Mouse (Mus musculus) heart, postnatal 0 days (tissue): ENCODE measurements around the gene Sema3a. TPM values are rescaled to one million over a fixed set of nuclear protein-coding genes. Genes with fewer than 3 reads are reported as not detected.

Source experiments
- ATAC-seq: fragments of 200-750 bp; cut with Nextera tagmentation; 2 replicates; pipeline ENCODE4 v1.8.0; 2017; ENCODE audit warnings: low read depth, moderate number of reproducible peaks, moderate library complexity; ENCODE audit not compliant: insufficient read depth
- DNase-seq: peaks from one replicate; pipeline ENCODE4 v3.0.0-alpha.2; 2016; ENCODE audit warnings: low spot score
- H3K27ac ChIP-seq: fragments of 300-500 bp; sonication (generic); 2 replicates; pipeline ENCODE4 v1.5.1; 2014; ENCODE audit warnings: low read depth, mild to moderate bottlenecking
- H3K27me3 ChIP-seq: fragments of 300-500 bp; sonication (generic); 2 replicates; pipeline ENCODE4 v1.6.1; 2014; ENCODE audit warnings: low read length, mixed read lengths; ENCODE audit not compliant: control insufficient read depth, insufficient read depth
- H3K36me3 ChIP-seq: fragments of 300-500 bp; sonication (generic); replicated peaks from 2 replicates; pipeline ENCODE4 v1.6.1; 2014; ENCODE audit warnings: low read length, mixed read lengths; ENCODE audit not compliant: control insufficient read depth, insufficient read depth
- H3K4me1 ChIP-seq: fragments of 300-500 bp; sonication (generic); 2 replicates; pipeline ENCODE4 v1.6.1; 2014; ENCODE audit warnings: antibody characterized with exemption; ENCODE audit not compliant: control insufficient read depth, insufficient read depth
- H3K4me2 ChIP-seq: fragments of 300-500 bp; sonication (generic); 2 replicates; pipeline ENCODE4 v1.6.1; 2014; ENCODE audit warnings: low read depth, mild to moderate bottlenecking, low read length, moderate library complexity
- H3K4me3 ChIP-seq: fragments of 300-500 bp; sonication (generic); 2 replicates; pipeline ENCODE4 v1.5.1; 2014; ENCODE audit warnings: low read depth, low read length
- H3K9ac ChIP-seq: fragments of 300-500 bp; sonication (generic); replicated peaks from 2 replicates; pipeline ENCODE4 v1.6.1; 2014; ENCODE audit warnings: low read depth, low read length, mixed read lengths
- H3K9me3 ChIP-seq: fragments of 300-500 bp; sonication (generic); replicated peaks from 2 replicates; pipeline ENCODE4 v1.6.1; 2016; ENCODE audit warnings: low read length; ENCODE audit not compliant: control insufficient read depth
- CTCF ChIP-seq: IDR thresholded peaks from 2 replicates; pipeline ENCODE4 v1.5.1; 2016; ENCODE audit warnings: antibody characterized with exemption, control low read depth, low read depth
- EP300 ChIP-seq: IDR thresholded peaks from 2 replicates; pipeline ENCODE4 v1.6.1; 2016; ENCODE audit warnings: antibody characterized with exemption, low read depth
- WGBS: fragments of 180-500 bp; shearing (Covaris S2); extraction: QIAGEN DNeasy Blood & Tissue Kit; methylation state at CpG from one replicate; pipeline ENCODE4 v1.1.7; 2014; 5-methylcytosine and 5-hydroxymethylcytosine counted together
- polyA plus RNA-seq: library from polyadenylated mRNA; unstranded; fragments of >200 nt; fragmentation: Nextera tagmentation; extraction: Ambion mirVana; gene quantifications from 2 replicates; pipeline ENCODE4 v1.2.1, GENCODE M21; 2015
- total RNA-seq: library from RNA; depleted of rRNA; stranded (reverse); fragments of >200 nt; gene quantifications from 2 replicates; pipeline ENCODE4 v1.2.3, GENCODE M21; 2014; ENCODE audit warnings: low replicate concordance; rRNA removed

Sema3a gene
- 10.0 and 19.0 TPM in 2 replicates for total RNA-seq
- 3.0 and 3.6 TPM in 2 replicates for polyA plus RNA-seq

DNA sequence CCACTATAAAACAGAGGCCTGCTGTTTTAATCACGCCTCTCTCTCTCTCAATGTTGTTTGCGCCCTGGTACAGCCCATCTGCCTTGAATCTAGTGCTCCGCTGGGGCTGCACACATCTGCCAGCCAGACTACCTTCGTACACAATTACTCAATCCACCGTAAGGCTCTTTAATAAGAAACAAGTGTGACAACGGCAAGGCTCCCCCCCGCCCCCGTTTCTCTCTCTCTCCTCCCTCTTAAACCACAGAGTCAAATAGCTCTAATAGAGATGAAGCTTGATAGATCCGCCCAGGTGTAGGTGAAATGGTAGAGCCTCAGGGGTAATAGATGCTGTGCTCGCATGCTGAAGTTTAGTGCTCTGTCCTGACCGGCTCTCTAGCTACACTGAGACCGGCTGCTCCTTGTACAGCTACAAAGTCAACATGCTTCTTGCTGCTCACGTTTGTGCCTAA is at the start of gene Sema3a:
Gene Sema3a (plus strand): TSS at position 174 of the 452 bp plus-strand sequence.
- H3K36me3 ChIP-seq: no peaks in the 10 kb centered on the region
- TF ChIP-seq CTCF (no peak), EP300 (no peak)
- no peak within 1 kb of the TSS for H3K27ac ChIP-seq
- no peak within 1 kb of the TSS for H3K4me3 ChIP-seq
- no peak within 1 kb of the TSS for H3K9ac ChIP-seq
- H3K4me1 ChIP-seq: no peaks in the 10 kb centered on the region
- DNase-seq: no peak
- 64% methylated on average over 13 of the region's 13 CpGs for WGBS
- no peaks in the 10 kb centered on the region for H3K9me3 ChIP-seq
- ATAC-seq: no peak
- no peak within 1 kb of the TSS for H3K4me2 ChIP-seq
- no peaks in the 10 kb centered on the region for H3K27me3 ChIP-seq

DNA sequence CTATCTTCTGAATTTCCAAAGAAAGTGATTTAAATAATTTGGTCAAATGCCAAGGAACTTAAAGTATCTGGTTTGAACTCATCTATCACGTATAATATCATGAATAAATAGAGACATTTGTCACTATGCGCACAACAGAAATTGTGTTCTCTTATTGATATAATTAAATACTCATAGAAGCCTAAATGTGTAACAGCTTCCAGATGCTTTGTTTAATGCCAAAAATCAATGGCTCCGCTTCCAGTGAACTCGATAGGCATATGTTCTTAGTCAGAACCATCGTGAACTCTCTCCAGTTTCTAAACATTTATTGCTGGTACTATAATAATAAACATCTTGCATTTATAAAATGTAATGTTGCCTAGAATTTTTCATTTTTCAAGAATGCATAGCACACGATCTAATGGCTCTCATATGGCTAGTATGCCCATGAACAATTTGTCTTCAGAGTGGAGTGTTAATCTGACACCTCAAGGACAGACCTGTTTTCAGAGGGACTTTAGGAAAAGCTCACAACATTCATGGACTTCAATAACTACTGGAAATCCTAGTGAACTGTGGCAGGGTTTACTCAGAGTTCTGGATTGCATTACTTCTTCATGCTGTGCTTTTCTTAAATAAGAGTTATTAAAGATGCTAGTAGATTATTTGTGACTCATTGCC is 40.3 kb upstream of the Sema3a start:
- DNase-seq: no peak
- H3K9ac ChIP-seq: no peak overlapping the region
- no peak overlapping the region for H3K4me2 ChIP-seq
- H3K4me1 ChIP-seq: no peaks in the 10 kb centered on the region
- no peak overlapping the region for H3K4me3 ChIP-seq
- no peaks in the 10 kb centered on the region for H3K36me3 ChIP-seq
- TF ChIP-seq EP300 (no peak), CTCF (no peak)
- no peak overlapping the region for H3K27ac ChIP-seq
- 81% methylated on average over 6 of the region's 6 CpGs for WGBS
- ATAC-seq: no peak
- no peaks in the 10 kb centered on the region for H3K27me3 ChIP-seq
- no peaks in the 10 kb centered on the region for H3K9me3 ChIP-seq

DNA sequence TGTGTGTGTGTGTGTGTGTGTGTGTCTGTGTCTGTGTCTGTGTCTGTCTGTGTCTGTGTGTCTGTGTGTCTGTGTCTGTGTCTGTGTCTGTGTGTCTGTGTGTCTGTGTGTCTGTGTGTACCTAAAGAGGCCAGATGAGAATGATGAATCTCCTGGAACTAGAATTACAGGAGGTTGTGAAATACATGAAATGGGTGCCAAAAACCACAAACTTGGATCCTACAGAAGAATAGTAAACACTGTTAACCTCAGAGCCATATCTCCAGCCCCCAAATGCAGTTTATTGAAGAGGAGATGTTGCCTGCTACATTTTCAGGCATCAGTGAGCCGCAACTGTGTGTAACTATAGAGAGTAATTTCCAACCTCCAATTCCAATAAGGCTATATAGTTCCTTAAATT is 34.8 kb upstream of the Sema3a start:
- ATAC-seq: no peak
- no peak overlapping the region for H3K4me3 ChIP-seq
- TF ChIP-seq EP300: no peak
- TF ChIP-seq CTCF: no peak
- no peak for DNase-seq
- no peaks in the 10 kb centered on the region for H3K4me1 ChIP-seq
- 81% methylated on average over 1 of the region's 1 CpGs for WGBS
- H3K9me3 ChIP-seq: no peaks in the 10 kb centered on the region
- no peak overlapping the region for H3K27ac ChIP-seq
- no peaks in the 10 kb centered on the region for H3K36me3 ChIP-seq
- no peaks in the 10 kb centered on the region for H3K27me3 ChIP-seq
- no peak overlapping the region for H3K9ac ChIP-seq
- no peak overlapping the region for H3K4me2 ChIP-seq

DNA sequence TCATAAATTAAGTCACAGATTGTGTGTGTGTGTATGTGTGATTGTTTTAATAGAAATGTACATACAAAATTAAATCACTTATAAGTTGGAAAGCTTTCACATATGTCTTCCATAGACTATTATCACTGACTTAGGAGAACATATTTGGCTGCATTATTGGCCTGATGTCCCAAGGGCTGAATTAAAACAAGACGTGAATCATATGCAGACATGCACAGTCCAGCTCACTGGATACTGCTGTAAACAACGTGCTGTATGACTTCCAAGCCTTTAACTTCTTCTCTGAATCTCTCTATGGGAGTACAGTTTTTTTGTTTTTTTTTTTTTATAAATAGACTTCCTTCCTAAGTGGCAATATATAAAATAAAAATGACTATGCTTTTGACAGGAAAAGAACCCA is 15.7 kb upstream of the Sema3a start:
- H3K9me3 ChIP-seq: no peaks in the 10 kb centered on the region
- no peaks in the 10 kb centered on the region for H3K4me1 ChIP-seq
- ATAC-seq (no peak), DNase-seq (no peak)
- 45% methylated on average over 2 of the region's 2 CpGs for WGBS
- no peaks in the 10 kb centered on the region for H3K27me3 ChIP-seq
- H3K4me2 ChIP-seq: no peak overlapping the region
- H3K36me3 ChIP-seq: no peaks in the 10 kb centered on the region
- no peak overlapping the region for H3K4me3 ChIP-seq
- TF ChIP-seq CTCF: no peak
- TF ChIP-seq EP300: no peak
- no peak overlapping the region for H3K27ac ChIP-seq
- no peak overlapping the region for H3K9ac ChIP-seq

DNA sequence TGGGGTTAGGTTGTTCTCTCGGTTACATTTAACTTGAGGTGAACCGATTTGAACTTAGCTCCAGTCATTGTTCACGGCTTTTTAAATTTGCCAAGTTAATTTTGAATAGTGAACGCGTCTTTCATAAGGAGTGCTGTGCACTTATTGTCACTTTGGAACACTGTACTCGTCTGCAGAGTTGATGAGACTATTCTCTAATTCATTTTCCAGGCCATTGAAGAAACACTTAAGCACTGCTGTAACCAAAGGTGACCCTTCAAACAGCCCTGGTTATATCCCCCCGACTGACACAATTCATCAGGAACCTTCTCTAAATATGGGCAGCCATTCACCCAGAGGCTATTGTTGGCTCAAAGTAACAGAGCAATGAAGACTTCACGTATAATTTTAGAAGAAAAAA is 8.0 kb upstream of the Sema3a start:
- WGBS: 69% methylated on average over 8 of the region's 8 CpGs
- no peak overlapping the region for H3K4me2 ChIP-seq
- H3K9ac ChIP-seq: no peak overlapping the region
- no peak overlapping the region for H3K4me3 ChIP-seq
- TF ChIP-seq EP300: no peak
- no peak for TF ChIP-seq CTCF
- no peaks in the 10 kb centered on the region for H3K4me1 ChIP-seq
- no peak overlapping the region for H3K27ac ChIP-seq
- DNase-seq: no peak
- no peaks in the 10 kb centered on the region for H3K36me3 ChIP-seq
- no peaks in the 10 kb centered on the region for H3K27me3 ChIP-seq
- H3K9me3 ChIP-seq: no peaks in the 10 kb centered on the region
- no peak for ATAC-seq

DNA sequence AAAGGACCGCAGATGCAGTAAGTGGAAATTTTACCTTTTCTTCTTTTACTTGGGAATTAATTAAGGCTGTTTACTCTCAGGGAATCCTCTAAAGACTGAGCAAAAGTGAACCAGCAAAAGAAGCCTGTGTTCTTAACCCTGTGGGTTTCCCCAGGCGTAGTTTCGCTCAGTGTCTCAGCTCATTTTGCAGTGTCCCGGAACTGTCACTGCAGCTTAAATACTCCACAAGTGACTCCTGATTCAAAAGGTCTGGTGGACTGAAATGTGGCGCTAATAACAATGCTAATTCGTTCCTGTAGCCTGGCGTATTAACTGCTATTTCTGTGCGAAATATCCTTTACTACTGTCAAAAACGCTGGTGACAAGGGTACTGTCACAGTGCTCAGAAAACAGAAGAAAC is 543 bp downstream of the Sema3a start:
- DNase-seq (no peak), ATAC-seq (no peak)
- Histone ChIP-seq H3K9me3 (no peaks in the 10 kb centered on the region), H3K27me3 (no peaks in the 10 kb centered on the region), H3K4me2 (no peak overlapping the region), H3K27ac (no peak overlapping the region), H3K4me1 (no peaks in the 10 kb centered on the region), H3K9ac (no peak overlapping the region), H3K36me3 (no peaks in the 10 kb centered on the region), H3K4me3 (no peak overlapping the region)
- TF ChIP-seq CTCF (no peak), EP300 (no peak)
- WGBS: 77% methylated on average over 9 of the region's 9 CpGs
